Mouse (Mus musculus): ENCODE results near the gene Zfand2b. TPM values are rescaled to one million over a fixed set of nuclear protein-coding genes. Genes with fewer than 3 reads are reported as not detected.

Zfand2b gene
- polyA plus RNA-seq, 1 experiment = 68.0 TPM

DNA sequence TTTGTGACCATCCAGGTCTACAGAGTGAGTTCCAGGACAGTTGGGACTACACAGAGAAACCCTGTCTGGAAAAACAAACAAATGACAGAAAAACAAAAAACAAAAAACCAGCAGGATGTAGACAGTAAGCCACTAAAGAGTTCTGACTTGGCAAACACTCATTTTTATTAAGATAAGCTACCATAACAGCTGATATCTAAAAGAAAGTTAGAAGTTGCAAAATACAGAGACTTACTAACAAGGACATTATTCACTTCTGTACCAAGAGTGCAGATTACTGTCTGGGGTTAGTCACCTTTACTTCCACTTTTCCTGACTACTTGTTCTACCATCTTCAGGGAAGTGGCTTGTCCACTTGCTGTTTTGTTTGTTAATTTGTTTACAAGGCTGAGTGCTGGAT, 9.5 kb upstream of the Zfand2b start:
- TF ChIP-seq POLR2A (IDR thresholded peaks at IDR 0.05; ENCODE audit: borderline replicate concordance, extremely low read depth, low read depth, low read length) (no peak), CTCF (IDR thresholded peaks at IDR 0.05; ENCODE audit: insufficient read depth, low read length) (no peak)
- no peak for DNase-seq
- H3K4me1 ChIP-seq (ENCODE audit: control insufficient read depth, insufficient read depth, low read length) = no peaks in the 10 kb centered on the region
- H3K4me3 ChIP-seq (replicated peaks; ENCODE audit: extremely low read depth, low read depth, low read length) = no peak overlapping the region

DNA sequence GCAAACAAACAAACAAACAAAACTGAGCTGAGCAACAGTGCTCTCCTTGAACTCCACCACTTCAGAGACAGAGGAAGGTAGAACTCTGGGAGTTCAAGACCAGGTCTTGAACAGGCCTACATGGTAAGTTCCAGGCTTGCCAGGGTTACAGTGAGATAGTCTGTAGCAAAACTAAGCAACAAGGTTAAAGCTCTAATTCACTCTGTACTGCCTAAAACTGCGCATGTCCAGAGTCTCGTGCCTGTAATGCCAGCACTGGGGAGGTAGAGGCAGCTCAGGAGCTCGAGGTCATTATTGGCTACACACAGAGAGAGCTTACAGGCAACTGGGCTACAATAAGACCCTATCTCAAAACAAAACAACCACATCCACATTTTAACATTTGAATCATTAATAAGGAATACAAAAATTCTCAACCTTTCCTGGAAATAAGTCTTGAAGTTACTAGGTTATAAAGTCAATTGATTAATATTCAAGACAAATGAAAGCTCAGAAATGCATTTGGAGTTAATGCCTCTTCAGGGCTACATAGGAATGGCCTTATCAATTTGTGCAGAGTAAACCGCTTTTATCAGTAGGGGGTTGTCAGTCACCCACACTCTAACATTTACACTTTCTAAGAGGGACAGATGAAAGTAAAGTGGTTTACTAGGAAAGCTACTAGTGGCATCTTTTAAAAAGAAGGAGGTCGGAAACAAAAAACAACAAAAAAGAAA, 8.7 kb upstream of the Zfand2b start:
- no peaks in the 10 kb centered on the region for H3K4me1 ChIP-seq (ENCODE audit: control insufficient read depth, insufficient read depth, low read length)
- DNase-seq = no peak
- H3K4me3 ChIP-seq (replicated peaks; ENCODE audit: extremely low read depth, low read depth, low read length) = no peak overlapping the region
- WGBS = 61% methylated on average over 5 of the region's 5 CpGs
- TF ChIP-seq POLR2A (IDR thresholded peaks at IDR 0.05; ENCODE audit: borderline replicate concordance, extremely low read depth, low read depth, low read length) = no peak
- no peak for TF ChIP-seq CTCF (IDR thresholded peaks at IDR 0.05; ENCODE audit: insufficient read depth, low read length)

DNA sequence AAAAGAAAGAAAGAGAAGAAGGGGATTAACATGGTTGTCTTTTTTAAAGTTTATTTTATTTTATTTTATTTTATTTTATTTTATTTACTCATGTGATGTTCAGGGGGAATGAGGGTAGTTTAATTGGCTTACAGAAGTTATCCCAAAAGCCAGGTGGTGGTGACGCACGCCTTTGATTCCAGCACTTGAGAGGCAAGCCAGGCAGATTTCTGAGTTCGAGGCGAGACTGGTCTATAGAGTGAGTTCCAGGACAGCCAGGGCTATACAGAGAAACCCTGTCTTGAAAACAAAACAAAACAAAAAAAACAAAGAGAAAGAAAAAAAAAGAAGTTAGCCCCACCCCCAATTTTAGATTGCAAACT, 8.2 kb upstream of the Zfand2b start:
- Histone ChIP-seq H3K4me1 (ENCODE audit: control insufficient read depth, insufficient read depth, low read length) (no peaks in the 10 kb centered on the region), H3K4me3 (replicated peaks; ENCODE audit: extremely low read depth, low read depth, low read length) (no peak overlapping the region)
- 77% methylated on average over 4 of the region's 4 CpGs for WGBS
- DNase-seq = no peak
- no peak for TF ChIP-seq POLR2A (IDR thresholded peaks at IDR 0.05; ENCODE audit: borderline replicate concordance, extremely low read depth, low read depth, low read length)
- TF ChIP-seq CTCF (IDR thresholded peaks at IDR 0.05; ENCODE audit: insufficient read depth, low read length) = no peak

DNA sequence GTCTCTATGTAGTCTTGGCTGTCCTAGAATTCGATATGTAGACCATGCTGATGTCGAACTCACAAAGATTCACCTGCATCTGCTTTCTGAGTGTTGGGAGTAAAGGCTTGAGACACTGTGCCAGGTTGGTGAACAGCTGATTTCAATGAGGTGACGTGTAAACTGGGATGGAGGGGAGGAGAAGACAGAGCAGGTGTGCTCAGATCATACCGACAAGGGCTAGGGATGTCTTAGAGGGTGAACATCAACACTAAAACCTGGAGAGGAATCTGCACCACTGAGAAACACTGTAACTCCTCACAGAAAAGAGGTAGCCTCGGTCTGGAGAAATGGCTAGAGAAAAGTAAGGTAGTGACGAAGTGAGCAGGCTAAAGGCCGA, 364 bp upstream of the Zfand2b start:
- TF ChIP-seq CTCF (IDR thresholded peaks at IDR 0.05; ENCODE audit: insufficient read depth, low read length) = no peak
- TF ChIP-seq POLR2A (IDR thresholded peaks at IDR 0.05; ENCODE audit: borderline replicate concordance, extremely low read depth, low read depth, low read length) = no peak
- 3% methylated on average over 7 of the region's 7 CpGs for WGBS

DNA sequence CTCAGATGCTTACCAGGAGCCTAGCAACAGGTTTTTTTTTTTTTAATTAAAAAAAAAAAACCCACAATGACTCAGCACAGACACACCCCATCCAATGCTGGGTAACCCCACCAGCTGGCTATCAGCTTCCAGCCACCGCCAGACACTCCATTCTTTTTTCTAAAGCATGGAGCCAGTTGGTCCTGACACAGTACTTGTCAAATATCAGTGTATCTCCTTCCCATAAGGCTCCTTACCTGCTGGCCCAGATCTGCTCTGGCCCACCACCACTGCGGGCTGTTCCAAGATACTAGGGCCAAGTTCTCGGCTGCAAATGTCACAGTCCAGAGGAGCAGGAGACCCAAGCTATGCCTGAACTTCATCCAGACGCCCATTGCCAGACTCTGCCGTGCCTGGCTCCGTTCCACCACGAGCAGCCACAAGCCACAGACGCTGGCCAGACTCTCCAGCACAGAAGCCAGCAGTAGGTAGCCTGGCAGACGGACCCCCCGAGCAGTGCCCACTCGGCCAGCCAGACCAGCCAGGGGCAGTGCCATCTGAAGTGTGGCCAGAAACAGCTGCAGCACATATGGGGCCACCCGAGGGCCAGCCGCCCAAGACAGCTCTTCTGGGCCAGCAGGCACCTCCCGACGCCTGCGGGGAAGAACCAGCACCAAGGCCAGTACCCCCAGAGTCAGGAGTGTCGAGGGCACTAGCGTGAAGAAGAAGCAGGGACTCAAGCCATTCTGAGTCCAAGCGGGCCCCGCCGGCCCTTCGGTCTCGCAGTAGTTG, 11.1 kb downstream of the Zfand2b start:
- Histone ChIP-seq H3K4me1 (ENCODE audit: control insufficient read depth, insufficient read depth, low read length) (peaks cover 6% of the 10 kb centered on the region; the same call in 1 of the 2 replicates), H3K4me3 (replicated peaks; ENCODE audit: extremely low read depth, low read depth, low read length) (peak overlapping the region; percentile 78)
- DNase-seq = no peak
- no peak for TF ChIP-seq CTCF (IDR thresholded peaks at IDR 0.05; ENCODE audit: insufficient read depth, low read length)
- TF ChIP-seq POLR2A (IDR thresholded peaks at IDR 0.05; ENCODE audit: borderline replicate concordance, extremely low read depth, low read depth, low read length) = no peak
- WGBS = 6% methylated on average over 23 of the region's 23 CpGs

More for the DNA sequence above, 364 bp upstream of the Zfand2b start:
- DNase-seq = no peak
- peaks cover 7% of the 10 kb centered on the region for H3K4me1 ChIP-seq (ENCODE audit: control insufficient read depth, insufficient read depth, low read length)
- H3K4me3 ChIP-seq (replicated peaks; ENCODE audit: extremely low read depth, low read depth, low read length) = peak overlapping the region; percentile 68

DNA sequence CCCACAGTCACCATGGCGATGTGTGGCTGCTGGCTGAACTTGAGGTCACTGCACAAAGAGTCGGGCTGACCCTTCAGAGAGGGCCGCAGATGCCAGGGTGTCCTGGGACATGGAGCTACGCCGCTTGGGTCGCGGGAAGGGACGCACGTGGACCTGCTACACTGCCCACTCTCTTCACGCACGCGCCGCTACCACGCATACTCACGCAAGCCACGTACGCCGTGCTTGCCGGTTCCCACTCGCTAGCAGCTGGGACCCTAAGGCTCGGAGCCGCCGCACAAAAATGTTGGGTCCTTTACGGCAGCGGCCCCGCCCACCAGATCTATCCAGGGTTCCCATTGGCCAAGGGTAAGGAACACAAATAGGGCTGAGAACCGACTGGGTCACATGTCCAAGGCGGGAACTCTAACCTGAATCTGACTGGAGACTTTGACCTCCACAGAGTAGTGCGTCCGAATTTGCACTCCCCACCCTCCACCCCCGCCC, 11.7 kb downstream of the Zfand2b start, which contains the start of gene Abcb6:
Gene Abcb6 (minus strand): TSS at position 288 of the 486 bp plus-strand sequence.
- WGBS = under 1% methylated on average over 31 of the region's 31 CpGs
- Histone ChIP-seq H3K4me3 (replicated peaks; ENCODE audit: extremely low read depth, low read depth, low read length) (peak within 1 kb of the TSS; percentile 78), H3K4me1 (ENCODE audit: control insufficient read depth, insufficient read depth, low read length) (peaks cover 6% of the 10 kb centered on the region; the same call in 1 of the 2 replicates)
- TF ChIP-seq POLR2A (IDR thresholded peaks at IDR 0.05; ENCODE audit: borderline replicate concordance, extremely low read depth, low read depth, low read length) (peak; percentile 52; the same call in 1 of the 2 replicates), CTCF (IDR thresholded peaks at IDR 0.05; ENCODE audit: insufficient read depth, low read length) (no peak)
- DNase-seq = peak; percentile 84

DNA sequence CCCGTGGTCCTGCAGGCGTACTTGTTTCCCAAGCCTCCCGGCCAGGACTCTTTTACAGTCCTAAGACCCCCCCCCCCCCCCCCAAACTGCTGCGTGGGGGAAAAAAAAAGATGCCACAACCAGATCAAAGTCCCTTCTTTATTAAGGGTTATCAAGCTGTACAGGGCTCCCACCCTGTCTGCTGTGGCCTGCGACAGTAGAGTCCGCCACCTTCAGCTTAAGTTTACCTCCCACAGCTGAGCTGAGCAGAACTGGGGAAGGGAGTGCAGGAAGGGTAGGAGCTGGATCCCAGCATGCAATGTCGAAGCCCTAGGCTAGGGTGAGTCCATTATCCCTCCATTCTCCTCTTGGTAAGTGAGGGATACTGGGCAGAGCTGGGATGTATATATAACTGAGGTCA, 12.3 kb downstream of the Zfand2b start:
- Histone ChIP-seq H3K4me3 (replicated peaks; ENCODE audit: extremely low read depth, low read depth, low read length) (no peak overlapping the region), H3K4me1 (ENCODE audit: control insufficient read depth, insufficient read depth, low read length) (peaks cover 6% of the 10 kb centered on the region; the same call in 1 of the 2 replicates)
- TF ChIP-seq CTCF (IDR thresholded peaks at IDR 0.05; ENCODE audit: insufficient read depth, low read length) (no peak), POLR2A (IDR thresholded peaks at IDR 0.05; ENCODE audit: borderline replicate concordance, extremely low read depth, low read depth, low read length) (no peak)
- no peak for DNase-seq
- 33% methylated on average over 7 of the region's 7 CpGs for WGBS

DNA sequence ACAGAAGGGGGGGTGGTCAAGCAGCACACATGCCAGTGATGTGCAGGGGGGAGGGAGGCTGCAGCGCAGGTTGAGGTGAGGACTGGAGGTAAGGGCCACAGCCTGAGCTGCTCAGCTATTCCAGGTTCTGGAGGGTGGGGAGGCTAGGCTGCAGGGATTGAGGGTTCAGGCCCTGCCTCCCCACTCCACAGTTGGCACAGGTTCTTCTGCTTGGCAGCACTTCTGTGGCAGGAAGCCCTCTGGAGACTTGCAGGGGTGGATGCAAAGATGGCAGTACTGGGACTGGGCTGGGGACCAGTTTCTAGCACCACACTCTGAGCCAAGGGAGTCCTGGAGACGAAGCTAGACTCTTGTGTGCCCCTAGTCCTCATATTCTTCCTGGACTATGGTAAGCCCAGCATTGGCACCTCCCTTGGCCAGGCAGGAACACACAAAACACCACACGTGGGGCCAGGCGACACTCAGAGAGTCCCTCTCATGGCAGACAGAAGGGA, 13.0 kb downstream of the Zfand2b start:
- no peak for DNase-seq
- TF ChIP-seq CTCF (IDR thresholded peaks at IDR 0.05; ENCODE audit: insufficient read depth, low read length) (no peak), POLR2A (IDR thresholded peaks at IDR 0.05; ENCODE audit: borderline replicate concordance, extremely low read depth, low read depth, low read length) (no peak)
- no peak overlapping the region for H3K4me3 ChIP-seq (replicated peaks; ENCODE audit: extremely low read depth, low read depth, low read length)
- WGBS = 80% methylated on average over 4 of the region's 4 CpGs
- peaks cover 6% of the 10 kb centered on the region; the same call in 1 of the 2 replicates for H3K4me1 ChIP-seq (ENCODE audit: control insufficient read depth, insufficient read depth, low read length)

DNA sequence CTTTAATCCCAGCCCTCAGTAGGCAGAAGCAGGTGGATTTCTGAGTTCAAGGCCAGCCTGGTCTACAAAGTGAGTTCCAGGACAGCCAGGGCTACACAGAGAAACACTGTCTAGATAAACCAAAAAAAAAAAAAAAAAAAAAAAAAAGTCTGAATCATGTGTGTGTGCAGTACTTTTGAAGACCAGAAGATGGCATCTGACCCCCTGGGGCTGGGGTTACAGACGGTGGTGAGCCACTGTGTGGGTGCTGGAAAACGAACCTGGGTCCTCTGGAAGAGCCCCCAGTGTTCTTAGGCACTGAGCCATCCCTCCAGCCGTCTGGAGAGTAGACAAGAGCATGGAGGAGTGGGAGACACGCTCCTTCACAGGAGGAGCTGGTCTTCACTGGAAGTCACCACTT, 13.7 kb downstream of the Zfand2b start:
- TF ChIP-seq CTCF (IDR thresholded peaks at IDR 0.05; ENCODE audit: insufficient read depth, low read length) = 0 out of 2 replicates have a peak, but pooled peaks have one; percentile 8
- no peak for TF ChIP-seq POLR2A (IDR thresholded peaks at IDR 0.05; ENCODE audit: borderline replicate concordance, extremely low read depth, low read depth, low read length)
- Histone ChIP-seq H3K4me1 (ENCODE audit: control insufficient read depth, insufficient read depth, low read length) (peaks cover 6% of the 10 kb centered on the region; the same call in 1 of the 2 replicates), H3K4me3 (replicated peaks; ENCODE audit: extremely low read depth, low read depth, low read length) (no peak overlapping the region)
- DNase-seq = no peak
- WGBS = 71% methylated on average over 4 of the region's 4 CpGs

Data from lung, adult 2 months (tissue).